Mouse (Mus musculus): ENCODE data around the gene Ptgr1. TPM values are rescaled to one million over a fixed set of nuclear protein-coding genes. Genes with fewer than 3 reads are reported as not detected.

Gene Ptgr1
- polyA plus RNA-seq, 1 experiment, result 12.4 TPM

GRCm38 (mm10) chr4:58934746-58935476, 52.0 kb downstream of the Ptgr1 start:
- H3K4me3 ChIP-seq (replicated peaks; ENCODE audit: control insufficient read depth, low read depth, low read length), result no peak overlapping the region
- WGBS, result 32% methylated on average over 15 of the region's 15 CpGs
- TF ChIP-seq CTCF (IDR thresholded peaks at IDR 0.05; ENCODE audit: control insufficient read depth, insufficient read depth, low read length) (peak; percentile 7; the same call in 1 of the 2 replicates), POLR2A (IDR thresholded peaks at IDR 0.05; ENCODE audit: borderline replicate concordance, control insufficient read depth, low read depth, low read length) (no peak)
- no peaks in the 10 kb centered on the region for H3K4me1 ChIP-seq (ENCODE audit: control insufficient read depth, insufficient read depth, low read length)
- H3K27ac ChIP-seq (ENCODE audit: control insufficient read depth, insufficient read depth, low read depth, low read length, poor library complexity), result peak overlapping the region; percentile 59; the same call in 1 of the 2 replicates

GRCm38 (mm10) chr4:58934308-58934707, 52.6 kb downstream of the Ptgr1 start:
- 74% methylated on average over 4 of the region's 4 CpGs for WGBS
- no peaks in the 10 kb centered on the region for H3K4me1 ChIP-seq (ENCODE audit: control insufficient read depth, insufficient read depth, low read length)

DNA sequence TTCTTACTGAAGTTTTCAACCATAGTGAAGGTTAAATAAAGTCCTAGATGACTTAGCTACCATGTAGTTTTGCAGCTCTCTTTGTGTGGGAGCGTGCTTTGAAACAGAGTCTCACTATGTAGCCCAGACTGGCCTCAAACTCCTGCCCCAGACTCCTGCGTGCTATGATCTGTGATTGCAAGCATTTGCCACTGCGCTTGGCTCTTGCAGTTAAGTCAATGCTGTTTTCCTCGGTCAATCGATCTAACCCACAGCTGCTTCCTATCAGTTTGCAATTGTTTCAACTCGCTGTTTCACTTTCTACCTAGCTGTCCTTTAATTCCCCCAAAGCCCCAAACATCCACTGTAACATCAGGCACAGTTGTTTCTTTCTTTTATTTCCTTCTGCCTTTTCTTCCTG, 54.4 kb downstream of the Ptgr1 start:
- Histone ChIP-seq H3K27ac (ENCODE audit: control insufficient read depth, insufficient read depth, low read depth, low read length, poor library complexity) (no peak overlapping the region), H3K4me1 (ENCODE audit: control insufficient read depth, insufficient read depth, low read length) (no peaks in the 10 kb centered on the region), H3K4me3 (replicated peaks; ENCODE audit: control insufficient read depth, low read depth, low read length) (no peak overlapping the region)
- no peak for TF ChIP-seq POLR2A (IDR thresholded peaks at IDR 0.05; ENCODE audit: borderline replicate concordance, control insufficient read depth, low read depth, low read length)
- no peak for TF ChIP-seq CTCF (IDR thresholded peaks at IDR 0.05; ENCODE audit: control insufficient read depth, insufficient read depth, low read length)
- WGBS, result 73% methylated on average over 6 of the region's 6 CpGs

More at GRCm38 (mm10) chr4:58934308-58934707, 52.6 kb downstream of the Ptgr1 start:
- Histone ChIP-seq H3K4me3 (replicated peaks; ENCODE audit: control insufficient read depth, low read depth, low read length) (no peak overlapping the region), H3K27ac (ENCODE audit: control insufficient read depth, insufficient read depth, low read depth, low read length, poor library complexity) (no peak overlapping the region)
- TF ChIP-seq POLR2A (IDR thresholded peaks at IDR 0.05; ENCODE audit: borderline replicate concordance, control insufficient read depth, low read depth, low read length) (no peak), CTCF (IDR thresholded peaks at IDR 0.05; ENCODE audit: control insufficient read depth, insufficient read depth, low read length) (no peak)

GRCm38 (mm10) chr4:58927661-58928060, 59.3 kb downstream of the Ptgr1 start:
- 70% methylated on average over 3 of the region's 3 CpGs for WGBS
- TF ChIP-seq POLR2A (IDR thresholded peaks at IDR 0.05; ENCODE audit: borderline replicate concordance, control insufficient read depth, low read depth, low read length) (no peak), CTCF (IDR thresholded peaks at IDR 0.05; ENCODE audit: control insufficient read depth, insufficient read depth, low read length) (peak; percentile 34; the same call in 1 of the 2 replicates)
- Histone ChIP-seq H3K27ac (ENCODE audit: control insufficient read depth, insufficient read depth, low read depth, low read length, poor library complexity) (no peak overlapping the region), H3K4me3 (replicated peaks; ENCODE audit: control insufficient read depth, low read depth, low read length) (no peak overlapping the region), H3K4me1 (ENCODE audit: control insufficient read depth, insufficient read depth, low read length) (peaks cover 1% of the 10 kb centered on the region; the same call in 1 of the 2 replicates)

DNA sequence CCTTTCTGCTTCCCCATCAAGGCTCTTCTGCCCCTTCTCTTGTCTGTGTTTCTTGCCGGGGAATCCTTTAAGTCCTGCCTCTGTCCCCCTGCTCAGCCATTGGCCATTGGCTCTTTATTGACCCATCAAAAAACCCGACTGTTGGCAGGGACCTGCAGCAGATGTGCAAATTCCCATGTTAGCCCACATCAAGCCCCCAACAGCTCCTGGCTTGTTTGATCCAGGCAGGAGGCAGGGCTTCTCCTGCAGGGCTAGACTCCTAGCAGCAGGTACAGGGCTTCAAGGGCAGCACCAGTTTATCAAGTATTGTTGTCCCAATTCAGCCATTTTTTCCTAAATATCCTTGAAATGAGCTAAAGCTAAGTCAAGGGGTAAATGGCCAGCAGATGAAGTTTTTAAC, 60.8 kb downstream of the Ptgr1 start:
- 58% methylated on average over 2 of the region's 2 CpGs for WGBS
- no peak overlapping the region for H3K27ac ChIP-seq (ENCODE audit: control insufficient read depth, insufficient read depth, low read depth, low read length, poor library complexity)
- H3K4me3 ChIP-seq (replicated peaks; ENCODE audit: control insufficient read depth, low read depth, low read length), result no peak overlapping the region
- H3K4me1 ChIP-seq (ENCODE audit: control insufficient read depth, insufficient read depth, low read length), result peaks cover 1% of the 10 kb centered on the region; the same call in 1 of the 2 replicates
- TF ChIP-seq POLR2A (IDR thresholded peaks at IDR 0.05; ENCODE audit: borderline replicate concordance, control insufficient read depth, low read depth, low read length) (no peak), CTCF (IDR thresholded peaks at IDR 0.05; ENCODE audit: control insufficient read depth, insufficient read depth, low read length) (no peak)

DNA sequence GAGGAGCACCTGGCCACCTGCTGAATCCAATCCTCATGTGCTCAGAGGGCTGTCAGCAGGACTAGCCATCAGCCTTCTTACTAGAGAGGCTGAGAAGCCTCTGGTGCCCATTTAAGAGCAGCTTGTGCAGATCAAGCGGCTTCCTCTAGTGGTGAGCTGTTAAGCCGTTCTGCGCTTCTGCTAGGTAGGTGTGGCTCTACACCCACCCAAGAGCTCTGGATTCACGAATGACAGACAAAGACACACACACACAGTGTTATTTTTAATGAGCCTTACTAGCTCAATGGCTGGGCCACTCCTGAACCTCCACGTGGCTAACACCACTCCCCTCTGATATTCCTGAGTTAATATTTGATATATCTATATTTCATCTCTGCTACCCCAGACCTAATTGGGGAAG, 61.3 kb downstream of the Ptgr1 start:
- Histone ChIP-seq H3K4me3 (replicated peaks; ENCODE audit: control insufficient read depth, low read depth, low read length) (no peak overlapping the region), H3K4me1 (ENCODE audit: control insufficient read depth, insufficient read depth, low read length) (peaks cover 1% of the 10 kb centered on the region; the same call in 1 of the 2 replicates), H3K27ac (ENCODE audit: control insufficient read depth, insufficient read depth, low read depth, low read length, poor library complexity) (no peak overlapping the region)
- no peak for TF ChIP-seq CTCF (IDR thresholded peaks at IDR 0.05; ENCODE audit: control insufficient read depth, insufficient read depth, low read length)
- no peak for TF ChIP-seq POLR2A (IDR thresholded peaks at IDR 0.05; ENCODE audit: borderline replicate concordance, control insufficient read depth, low read depth, low read length)
- 58% methylated on average over 5 of the region's 5 CpGs for WGBS

GRCm38 (mm10) chr4:58923933-58924332, 63.0 kb downstream of the Ptgr1 start:
- TF ChIP-seq POLR2A (IDR thresholded peaks at IDR 0.05; ENCODE audit: borderline replicate concordance, control insufficient read depth, low read depth, low read length), result no peak
- TF ChIP-seq CTCF (IDR thresholded peaks at IDR 0.05; ENCODE audit: control insufficient read depth, insufficient read depth, low read length), result no peak
- peaks cover 1% of the 10 kb centered on the region; the same call in 1 of the 2 replicates for H3K4me1 ChIP-seq (ENCODE audit: control insufficient read depth, insufficient read depth, low read length)
- 39% methylated on average over 2 of the region's 2 CpGs for WGBS
- no peak overlapping the region for H3K27ac ChIP-seq (ENCODE audit: control insufficient read depth, insufficient read depth, low read depth, low read length, poor library complexity)
- H3K4me3 ChIP-seq (replicated peaks; ENCODE audit: control insufficient read depth, low read depth, low read length), result no peak overlapping the region

Other genes with a start within 250 kb of the Ptgr1 start
- gene Olfr267, start 199.4 kb downstream of the Ptgr1 start, polyA plus RNA-seq (2011; ENCODE audit: insufficient read depth, insufficient read length, low replicate concordance, missing spikeins), result not detected in 2 replicates
- gene Ecpas, start 74.4 kb downstream of the Ptgr1 start, polyA plus RNA-seq (2011; ENCODE audit: insufficient read depth, insufficient read length, low replicate concordance, missing spikeins), result 18.1 and 33.4 TPM in 2 replicates
- gene Zkscan16, start 43.5 kb downstream of the Ptgr1 start, polyA plus RNA-seq (2011; ENCODE audit: insufficient read depth, insufficient read length, low replicate concordance, missing spikeins), result not detected in 2 replicates
- gene Dnajc25, start 7.9 kb upstream of the Ptgr1 start, polyA plus RNA-seq (2011; ENCODE audit: insufficient read depth, insufficient read length, low replicate concordance, missing spikeins), result 6.9 and 7.3 TPM in 2 replicates
- gene Gm20503, start 16.1 kb upstream of the Ptgr1 start, polyA plus RNA-seq (2011; ENCODE audit: insufficient read depth, insufficient read length, low replicate concordance, missing spikeins), result 16.2 TPM in 1 of 2 replicates, not detected in the other
- 8.4 and 20.3 TPM in 2 replicates for gene Gng10, start 48.0 kb upstream of the Ptgr1 start, polyA plus RNA-seq (2011; ENCODE audit: insufficient read depth, insufficient read length, low replicate concordance, missing spikeins)
- not detected in 2 replicates for gene AI481877, start 151.9 kb upstream of the Ptgr1 start, polyA plus RNA-seq (2011; ENCODE audit: insufficient read depth, insufficient read length, low replicate concordance, missing spikeins)
- 17.5 and 18.7 TPM in 2 replicates for gene Ugcg, start 202.1 kb upstream of the Ptgr1 start, polyA plus RNA-seq (2011; ENCODE audit: insufficient read depth, insufficient read length, low replicate concordance, missing spikeins)